Mouse (Mus musculus) forebrain, embryonic 16.5 days (tissue): ENCODE results near the gene Slc25a38. TPM values are rescaled to one million over a fixed set of nuclear protein-coding genes. Genes with fewer than 3 reads are reported as not detected.
A peak's percentile ranks its signal among the peaks of the same experiment; 100 is the strongest.

ENCODE experiments used
- ATAC-seq: fragments of 200-750 bp; cut with Nextera tagmentation; 2 replicates; pipeline ENCODE4 v1.8.0; 2017; ENCODE audit warnings: mild to moderate bottlenecking, moderate library complexity
- H3K27ac ChIP-seq: fragments of 300-500 bp; sonication (generic); 2 replicates; pipeline ENCODE4 v1.5.1; 2014; ENCODE audit warnings: low read length, control low read depth
- H3K27me3 ChIP-seq: fragments of 300-500 bp; sonication (generic); replicated peaks from 2 replicates; pipeline ENCODE4 v1.6.1; 2014; ENCODE audit warnings: low read length; ENCODE audit not compliant: control insufficient read depth, insufficient read depth
- H3K36me3 ChIP-seq: fragments of 300-500 bp; sonication (generic); 2 replicates; pipeline ENCODE4 v1.6.1; 2014; ENCODE audit not compliant: control insufficient read depth, insufficient read depth
- H3K4me1 ChIP-seq: fragments of 300-500 bp; sonication (generic); replicated peaks from 2 replicates; pipeline ENCODE4 v1.6.1; 2014; ENCODE audit warnings: low read length; ENCODE audit not compliant: control insufficient read depth, insufficient read depth
- H3K4me2 ChIP-seq: fragments of 300-500 bp; sonication (generic); 2 replicates; pipeline ENCODE4 v1.6.1; 2014; ENCODE audit warnings: mild to moderate bottlenecking, low read length, control low read depth
- H3K4me3 ChIP-seq: fragments of 300-500 bp; sonication (generic); replicated peaks from 2 replicates; pipeline ENCODE4 v1.5.1; 2014; ENCODE audit warnings: mild to moderate bottlenecking, low read length, control low read depth
- H3K9ac ChIP-seq: fragments of 300-500 bp; sonication (generic); replicated peaks from 2 replicates; pipeline ENCODE4 v1.6.1; 2014; ENCODE audit warnings: low read depth, low read length, control low read depth
- H3K9me3 ChIP-seq: fragments of 300-500 bp; sonication (generic); 2 replicates; pipeline ENCODE4 v1.6.1; 2016; ENCODE audit warnings: low read length; ENCODE audit not compliant: control insufficient read depth
- WGBS: fragments of 180-500 bp; shearing (Covaris S2); extraction: QIAGEN DNeasy Blood & Tissue Kit; methylation state at CpG from one replicate; pipeline ENCODE4 v1.1.7; 2014; 5-methylcytosine and 5-hydroxymethylcytosine counted together
- polyA plus RNA-seq: library from polyadenylated mRNA; unstranded; fragments of >200 nt; fragmentation: Nextera tagmentation; extraction: Ambion mirVana; gene quantifications from 2 replicates; pipeline ENCODE4 v1.2.1, GENCODE M21; 2015

The Slc25a38 gene
- polyA plus RNA-seq, 1 experiment from 2014 or later: 37.5 TPM

- Histone ChIP-seq H3K9ac (no peak overlapping the region), H3K9me3 (no peaks in the 10 kb centered on the region), H3K27me3 (no peaks in the 10 kb centered on the region), H3K4me1 (peaks cover 4% of the 10 kb centered on the region), H3K36me3 (0 out of 2 replicates have a peak, but pooled peaks cover under 1% of the 10 kb centered on the region), H3K4me3 (no peak overlapping the region), H3K27ac (no peak overlapping the region), H3K4me2 (no peak overlapping the region)
- no peak for ATAC-seq
- 96% methylated on average over 6 of the region's 7 CpGs for WGBS
Measured at GRCm38 (mm10) chr9:120113456-120113855, 3.3 kb downstream of the Slc25a38 start.

DNA sequence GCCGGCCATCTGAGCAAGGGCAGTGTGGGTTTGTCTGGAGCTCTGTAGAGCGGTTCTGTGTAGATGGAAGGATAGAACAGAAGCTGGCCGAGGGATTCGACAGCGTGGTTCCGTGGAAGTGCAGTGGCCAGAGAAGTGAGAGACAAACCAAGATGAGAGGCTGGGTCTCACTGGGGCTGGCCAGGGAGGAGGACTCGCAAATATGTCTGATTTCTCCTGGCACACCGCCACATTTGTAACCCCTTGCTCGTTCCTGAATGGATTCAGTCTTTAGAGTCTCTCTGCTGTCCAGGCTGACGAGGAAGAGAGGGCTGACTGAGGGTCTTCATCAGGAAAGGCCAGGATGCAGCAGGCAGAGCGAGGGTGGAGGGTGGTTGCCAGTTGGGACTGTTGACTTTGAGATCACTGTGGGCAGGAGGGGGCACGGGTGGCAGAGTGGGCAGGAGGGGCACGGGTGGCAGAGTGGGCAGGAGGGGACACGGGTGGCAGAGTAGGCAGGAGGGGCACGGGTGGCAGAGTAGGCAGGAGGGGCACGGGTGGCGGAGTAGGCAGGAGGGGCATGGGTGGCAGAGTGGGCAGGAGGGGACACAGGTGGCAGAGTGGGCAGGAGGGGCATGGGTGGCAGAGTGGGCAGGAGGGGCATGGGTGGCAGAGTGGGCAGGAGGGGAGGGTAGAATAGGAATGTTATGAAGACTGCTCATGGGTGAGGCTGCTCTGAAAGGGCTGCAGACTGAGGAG lies 4.0 kb downstream of the Slc25a38 start:
- ATAC-seq: no peak
- H3K36me3 ChIP-seq: 0 out of 2 replicates have a peak, but pooled peaks cover 2% of the 10 kb centered on the region
- peaks cover 4% of the 10 kb centered on the region for H3K4me1 ChIP-seq
- H3K4me2 ChIP-seq: no peak overlapping the region
- no peak overlapping the region for H3K27ac ChIP-seq
- no peak overlapping the region for H3K9ac ChIP-seq
- H3K9me3 ChIP-seq: no peaks in the 10 kb centered on the region
- 85% methylated on average over 17 of the region's 17 CpGs for WGBS
- no peak overlapping the region for H3K4me3 ChIP-seq
- H3K27me3 ChIP-seq: no peaks in the 10 kb centered on the region

DNA sequence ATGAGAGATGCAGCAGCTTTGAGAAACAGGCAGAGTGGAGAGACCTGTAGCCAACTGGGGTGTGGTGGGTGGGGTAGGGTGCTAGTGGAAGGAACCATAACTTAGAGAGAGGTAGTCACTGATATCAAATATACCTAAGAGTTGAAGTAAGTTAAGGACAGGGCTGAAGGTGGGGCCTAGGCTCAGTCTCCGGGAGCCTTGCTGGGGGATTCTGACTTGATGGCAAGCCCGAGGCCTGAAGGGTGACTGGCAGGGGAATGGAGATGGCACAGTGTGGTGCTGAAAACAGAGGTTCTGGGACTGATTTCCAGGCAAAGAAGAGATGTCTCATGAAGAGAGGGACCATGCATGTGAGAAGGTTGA lies 4.6 kb downstream of the Slc25a38 start:
- H3K4me3 ChIP-seq: no peak overlapping the region
- no peak overlapping the region for H3K4me2 ChIP-seq
- ATAC-seq: no peak
- no peak overlapping the region for H3K9ac ChIP-seq
- H3K36me3 ChIP-seq: 0 out of 2 replicates have a peak, but pooled peaks cover 2% of the 10 kb centered on the region
- H3K4me1 ChIP-seq: peaks cover 4% of the 10 kb centered on the region
- no peaks in the 10 kb centered on the region for H3K27me3 ChIP-seq
- no peaks in the 10 kb centered on the region for H3K9me3 ChIP-seq
- H3K27ac ChIP-seq: no peak overlapping the region
- WGBS: 85% methylated on average over 2 of the region's 2 CpGs

GRCm38 (mm10) chr9:120115580-120115979 lies 5.4 kb downstream of the Slc25a38 start:
- no peak overlapping the region for H3K27ac ChIP-seq
- no peak overlapping the region for H3K9ac ChIP-seq
- H3K9me3 ChIP-seq: no peaks in the 10 kb centered on the region
- WGBS: 84% methylated on average over 5 of the region's 5 CpGs
- H3K36me3 ChIP-seq: peaks cover 2% of the 10 kb centered on the region; the same call in 1 of the 2 replicates
- no peak for ATAC-seq
- peaks cover 4% of the 10 kb centered on the region for H3K4me1 ChIP-seq
- H3K4me3 ChIP-seq: no peak overlapping the region
- no peaks in the 10 kb centered on the region for H3K27me3 ChIP-seq
- no peak overlapping the region for H3K4me2 ChIP-seq

DNA sequence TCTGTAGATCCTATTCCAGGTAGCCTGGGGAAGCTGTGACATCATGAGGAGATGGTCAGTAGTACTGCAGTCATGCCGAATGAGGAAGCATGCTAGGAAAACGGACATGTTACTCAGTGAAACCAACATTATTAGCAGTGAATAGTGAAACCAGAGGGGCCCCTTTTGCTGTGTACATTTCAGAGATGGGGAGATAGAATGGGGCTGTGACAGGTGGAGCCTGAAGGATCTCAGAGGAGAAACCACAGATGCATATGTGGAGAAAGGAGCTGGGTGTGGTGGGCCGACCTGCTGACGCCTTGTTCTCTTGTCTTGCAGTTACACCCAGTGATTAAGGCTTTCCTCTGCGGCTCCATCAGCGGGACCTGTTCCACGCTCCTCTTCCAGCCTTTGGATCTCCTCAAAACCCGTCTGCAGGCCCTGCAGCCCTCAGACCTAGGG lies 6.0 kb downstream of the Slc25a38 start:
- H3K36me3 ChIP-seq: peaks cover 6% of the 10 kb centered on the region
- no peak overlapping the region for H3K9ac ChIP-seq
- H3K27ac ChIP-seq: no peak overlapping the region
- ATAC-seq: no peak
- H3K4me3 ChIP-seq: no peak overlapping the region
- WGBS: 90% methylated on average over 8 of the region's 8 CpGs
- peaks cover 1% of the 10 kb centered on the region for H3K4me1 ChIP-seq
- H3K27me3 ChIP-seq: no peaks in the 10 kb centered on the region
- no peak overlapping the region for H3K4me2 ChIP-seq
- no peaks in the 10 kb centered on the region for H3K9me3 ChIP-seq

DNA sequence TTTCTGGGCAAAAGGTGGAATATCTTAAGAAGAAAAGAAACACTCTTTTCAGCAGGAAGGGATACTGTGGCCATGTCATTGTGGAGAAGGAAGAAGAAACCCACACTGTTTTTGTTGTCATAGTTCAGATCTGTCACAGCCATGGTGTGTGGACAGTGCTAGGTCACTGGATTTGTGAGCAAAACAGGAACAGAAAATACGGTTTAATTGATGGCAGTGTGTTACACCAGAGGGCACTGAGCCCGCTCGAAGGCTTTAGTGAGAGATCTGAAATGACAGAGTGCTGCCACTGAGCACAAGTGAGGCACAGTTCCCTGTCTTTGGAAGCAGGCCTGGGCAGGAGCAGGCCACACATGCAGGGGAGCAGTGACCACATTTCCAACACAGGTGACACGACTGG lies 8.0 kb downstream of the Slc25a38 start:
- Histone ChIP-seq H3K27ac (no peak overlapping the region), H3K36me3 (peaks cover 13% of the 10 kb centered on the region), H3K9ac (no peak overlapping the region), H3K4me1 (no peaks in the 10 kb centered on the region), H3K4me3 (no peak overlapping the region), H3K27me3 (no peaks in the 10 kb centered on the region), H3K9me3 (no peaks in the 10 kb centered on the region), H3K4me2 (no peak overlapping the region)
- 85% methylated on average over 4 of the region's 4 CpGs for WGBS
- ATAC-seq: no peak

DNA sequence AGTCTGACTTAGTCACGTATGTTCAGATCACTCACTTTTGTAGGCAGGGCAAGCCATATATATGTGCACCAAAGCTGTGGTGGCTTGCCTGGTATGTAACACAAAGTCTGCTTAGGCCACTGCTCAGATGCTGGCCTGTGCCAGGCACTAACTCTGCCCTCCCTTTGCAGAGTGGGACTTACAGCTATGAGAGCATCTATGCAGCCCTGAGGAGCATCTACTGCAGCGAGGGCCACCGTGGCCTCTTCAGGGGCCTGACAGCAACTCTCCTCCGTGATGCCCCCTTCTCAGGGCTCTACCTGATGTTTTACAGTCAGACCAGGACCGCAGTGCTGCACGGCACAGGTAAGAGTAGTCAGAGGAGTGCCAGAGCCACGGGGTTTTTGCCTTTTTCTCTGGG lies 10.3 kb downstream of the Slc25a38 start:
- H3K4me1 ChIP-seq: no peaks in the 10 kb centered on the region
- no peaks in the 10 kb centered on the region for H3K9me3 ChIP-seq
- peaks cover 18% of the 10 kb centered on the region for H3K36me3 ChIP-seq
- H3K4me2 ChIP-seq: no peak overlapping the region
- H3K4me3 ChIP-seq: no peak overlapping the region
- H3K27me3 ChIP-seq: no peaks in the 10 kb centered on the region
- ATAC-seq: no peak
- H3K9ac ChIP-seq: no peak overlapping the region
- no peak overlapping the region for H3K27ac ChIP-seq
- WGBS: 94% methylated on average over 7 of the region's 7 CpGs

- peaks cover 26% of the 10 kb centered on the region for H3K36me3 ChIP-seq
Measured at GRCm38 (mm10) chr9:120126868-120127267, 16.7 kb downstream of the Slc25a38 start.

GRCm38 (mm10) chr9:120127538-120128251 lies 17.5 kb downstream of the Slc25a38 start, which contains the start of gene Rpsa:
Rpsa (plus strand) TSS chr9:120127689.
- Histone ChIP-seq H3K4me1 (peaks cover 16% of the 10 kb centered on the region), H3K4me2 (peak within 1 kb of the TSS; percentile 93), H3K9ac (peak within 1 kb of the TSS; percentile 96), H3K36me3 (peaks cover 24% of the 10 kb centered on the region), H3K4me3 (peak within 1 kb of the TSS; percentile 100), H3K27ac (peak within 1 kb of the TSS; percentile 84), H3K27me3 (no peaks in the 10 kb centered on the region), H3K9me3 (no peaks in the 10 kb centered on the region)
- ATAC-seq: peak; percentile 98
- WGBS: under 1% methylated on average over 69 of the region's 72 CpGs

More at GRCm38 (mm10) chr9:120126868-120127267, 16.7 kb downstream of the Slc25a38 start:
- no peak; the same call in 1 of the 2 replicates for ATAC-seq
- H3K27me3 ChIP-seq: no peaks in the 10 kb centered on the region
- no peak overlapping the region; the same call in 1 of the 2 replicates for H3K27ac ChIP-seq
- WGBS: 63% methylated on average over 11 of the region's 11 CpGs
- H3K4me3 ChIP-seq: peak overlapping the region; percentile 100
- peaks cover 16% of the 10 kb centered on the region for H3K4me1 ChIP-seq
- H3K4me2 ChIP-seq: peak overlapping the region; percentile 74
- peak overlapping the region; percentile 72 for H3K9ac ChIP-seq
- H3K9me3 ChIP-seq: no peaks in the 10 kb centered on the region
